1 mouse cellular context compared by ENCODE assay signal in the genomic region with DNA sequence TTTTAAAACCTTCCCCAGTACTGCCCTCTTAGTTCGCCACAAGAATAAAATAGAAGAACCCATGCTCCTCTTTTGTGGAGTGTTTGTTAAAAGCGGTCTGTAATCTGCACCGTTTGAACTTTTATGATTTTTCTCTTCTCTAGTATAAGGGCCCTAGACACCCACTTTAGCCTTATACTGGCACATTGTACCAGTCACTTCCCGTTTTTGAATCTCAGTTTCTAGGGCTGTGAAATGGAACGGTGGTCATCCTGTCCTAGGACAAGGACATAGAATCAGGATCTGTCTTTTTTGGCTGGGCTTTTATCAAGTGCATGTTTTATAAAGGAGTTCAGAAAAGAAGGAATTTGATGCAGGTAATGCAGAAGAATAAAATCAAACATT.
A peak's percentile ranks its signal among the peaks of the same experiment; 100 is the strongest.
TF ChIP-seq lines count a peak whose summit lies in the region.

No protein-coding gene starts in this region.

TF ChIP-seq in MEL, 35 proteins besides CTCF, POLR2A, EP300 and RAD21:
- TF ChIP-seq SIN3A (IDR thresholded peaks at IDR 0.05; ENCODE audit: low read length) (no peak; the same call in 1 of the 2 replicates), MEF2A (IDR thresholded peaks at IDR 0.05; ENCODE audit: extremely low read depth, insufficient replicate concordance, low read depth, low read length, poor library complexity, severe bottlenecking) (no peak), MAX (IDR thresholded peaks at IDR 0.05; ENCODE audit: low read length) (no peak), GATA1 (IDR thresholded peaks at IDR 0.05; ENCODE audit: low read depth, low read length) (no peak), MYB (IDR thresholded peaks at IDR 0.05; ENCODE audit: low read depth, low read length) (no peak), CHD1 (IDR thresholded peaks at IDR 0.05; ENCODE audit: low read depth, low read length) (0 out of 2 replicates have a peak, but pooled peaks have one; percentile 51), MYC (IDR thresholded peaks at IDR 0.05; ENCODE audit: low read depth, low read length) (0 out of 2 replicates have a peak, but pooled peaks have one; percentile 32), ETS1 (IDR thresholded peaks at IDR 0.05; ENCODE audit: low read depth, low read length) (no peak), GABPA (IDR thresholded peaks at IDR 0.05; ENCODE audit: low read depth, low read length) (no peak), MXI1 (IDR thresholded peaks at IDR 0.05; ENCODE audit: low read depth, low read length) (no peak), UBTF (IDR thresholded peaks at IDR 0.05; ENCODE audit: borderline replicate concordance, insufficient read depth, low read depth, low read length) (no peak), BHLHE40 (IDR thresholded peaks at IDR 0.05; ENCODE audit: borderline replicate concordance, low read depth, low read length) (no peak), NRF1 (IDR thresholded peaks at IDR 0.05; ENCODE audit: insufficient read depth, low read depth, low read length, poor library complexity, severe bottlenecking) (no peak), MAFK (IDR thresholded peaks at IDR 0.05; ENCODE audit: borderline replicate concordance, low read depth, low read length) (no peak), MAZ (IDR thresholded peaks at IDR 0.05; ENCODE audit: low read depth, low read length) (no peak)
TF ChIP-seq in MEL: peak in this region for 2.
